Mouse (Mus musculus): ENCODE data around the gene Ccdc9b. TPM values are rescaled to one million over a fixed set of nuclear protein-coding genes. Genes with fewer than 3 reads are reported as not detected.
A peak's percentile ranks its signal among the peaks of the same experiment; 100 is the strongest.

Ccdc9b gene
- polyA plus RNA-seq, 1 experiment from 2014 or later: 2.8 TPM

DNA sequence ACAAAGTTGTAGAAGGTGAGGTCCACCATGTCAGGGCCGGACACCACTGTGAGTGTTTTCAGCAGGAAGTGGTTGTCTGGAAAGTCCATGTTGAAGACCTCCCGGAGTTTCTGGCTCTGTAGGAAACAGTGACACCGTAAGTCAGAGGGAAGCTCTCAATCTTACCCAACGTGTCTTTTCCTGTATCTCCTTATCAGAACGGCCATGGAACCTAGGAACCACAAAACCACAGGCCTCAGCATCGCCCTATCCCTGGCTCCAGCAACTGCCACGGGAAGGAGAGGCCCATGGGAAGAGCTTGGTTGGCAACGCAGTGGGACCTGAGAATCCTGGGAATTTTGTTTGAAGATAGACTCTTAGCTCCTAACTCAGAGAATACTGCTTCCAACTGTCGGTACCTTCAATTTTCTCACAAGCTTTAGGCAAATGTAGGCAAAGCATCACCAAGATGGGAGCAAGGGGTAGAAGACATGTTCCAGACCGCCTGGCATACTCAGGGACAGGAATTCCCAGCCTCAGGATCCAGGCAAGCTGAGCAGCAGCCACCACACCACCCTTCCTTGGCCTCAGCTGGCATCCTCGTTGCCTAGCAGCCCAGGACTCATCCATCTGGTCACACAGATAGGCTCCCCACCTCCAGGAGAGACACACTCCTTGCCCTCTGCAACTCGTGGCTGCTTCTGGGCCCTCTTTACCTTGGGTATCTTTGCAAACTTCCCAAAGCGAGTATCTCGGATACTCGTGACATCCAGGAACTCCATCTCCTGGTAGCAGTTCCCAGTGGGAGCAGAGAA is 38.6 kb downstream of the Ccdc9b start:
- 87% methylated on average over 15 of the region's 15 CpGs for WGBS
- ATAC-seq (ENCODE audit: low FRiP score): no peak
- Histone ChIP-seq H3K36me3 (replicated peaks) (no peaks in the 10 kb centered on the region), H3K9me3 (no peaks in the 10 kb centered on the region), H3K4me1 (peaks cover 4% of the 10 kb centered on the region), H3K4me3 (replicated peaks) (no peak overlapping the region), H3K27ac (no peak overlapping the region), H3K27me3 (peaks cover 41% of the 10 kb centered on the region), H3K9ac (no peak overlapping the region), H3K4me2 (no peak overlapping the region)

DNA sequence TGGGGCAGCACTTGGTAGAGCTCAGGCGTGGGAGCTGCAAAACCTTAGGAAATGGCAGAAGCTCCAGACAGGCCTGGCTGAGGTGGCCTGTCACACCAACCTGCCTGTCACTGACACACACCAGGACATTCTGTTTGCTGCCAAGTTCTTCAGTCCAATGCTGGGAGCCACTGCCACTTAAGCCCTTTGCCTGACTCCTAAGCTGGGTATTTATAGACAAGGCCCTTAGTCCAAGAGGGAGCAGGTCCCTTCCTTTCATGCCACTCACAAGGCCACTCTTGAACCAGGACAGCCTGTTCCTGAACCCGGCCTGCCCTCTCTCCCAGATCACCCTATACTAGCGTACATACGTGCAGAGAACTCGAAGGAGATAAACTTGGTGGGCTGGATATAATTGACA is 45.8 kb downstream of the Ccdc9b start:
- peaks cover 22% of the 10 kb centered on the region for H3K27me3 ChIP-seq
- peaks cover 7% of the 10 kb centered on the region for H3K4me1 ChIP-seq
- H3K4me2 ChIP-seq: no peak overlapping the region
- H3K4me3 ChIP-seq (replicated peaks): no peak overlapping the region
- H3K9ac ChIP-seq: no peak overlapping the region
- H3K36me3 ChIP-seq (replicated peaks): no peaks in the 10 kb centered on the region
- no peaks in the 10 kb centered on the region for H3K9me3 ChIP-seq
- H3K27ac ChIP-seq: no peak overlapping the region
- no peak for ATAC-seq (ENCODE audit: low FRiP score)
- 93% methylated on average over 5 of the region's 5 CpGs for WGBS

DNA sequence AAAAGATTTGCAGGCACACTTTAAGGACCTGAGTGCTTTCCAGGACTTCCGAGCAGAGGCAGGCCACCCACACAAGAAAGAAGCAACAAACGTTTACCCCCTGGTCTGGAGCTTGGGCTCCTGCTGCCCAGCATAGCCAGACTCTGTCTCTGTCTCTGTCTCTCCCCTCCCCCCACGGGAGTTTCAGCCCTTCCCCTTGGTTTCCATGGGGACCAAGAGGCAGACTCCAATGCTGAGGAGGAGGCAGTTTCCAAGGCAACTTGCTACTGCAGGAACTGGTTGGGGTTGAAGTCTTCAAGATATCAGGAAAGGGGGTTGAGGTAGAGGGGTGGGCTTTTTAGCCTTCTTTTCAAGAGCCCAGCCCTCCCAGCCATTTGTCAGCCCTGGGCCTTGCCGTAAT is 48.2 kb downstream of the Ccdc9b start:
- H3K4me2 ChIP-seq: peak overlapping the region; percentile 26
- peaks cover 18% of the 10 kb centered on the region for H3K4me1 ChIP-seq
- WGBS: 25% methylated on average over 4 of the region's 4 CpGs
- H3K4me3 ChIP-seq (replicated peaks): no peak overlapping the region
- H3K36me3 ChIP-seq (replicated peaks): no peaks in the 10 kb centered on the region
- H3K27ac ChIP-seq: no peak overlapping the region; the same call in 1 of the 2 replicates
- H3K9ac ChIP-seq: no peak overlapping the region
- peak; percentile 43 for ATAC-seq (ENCODE audit: low FRiP score)
- no peaks in the 10 kb centered on the region for H3K9me3 ChIP-seq
- H3K27me3 ChIP-seq: peaks cover 47% of the 10 kb centered on the region

DNA sequence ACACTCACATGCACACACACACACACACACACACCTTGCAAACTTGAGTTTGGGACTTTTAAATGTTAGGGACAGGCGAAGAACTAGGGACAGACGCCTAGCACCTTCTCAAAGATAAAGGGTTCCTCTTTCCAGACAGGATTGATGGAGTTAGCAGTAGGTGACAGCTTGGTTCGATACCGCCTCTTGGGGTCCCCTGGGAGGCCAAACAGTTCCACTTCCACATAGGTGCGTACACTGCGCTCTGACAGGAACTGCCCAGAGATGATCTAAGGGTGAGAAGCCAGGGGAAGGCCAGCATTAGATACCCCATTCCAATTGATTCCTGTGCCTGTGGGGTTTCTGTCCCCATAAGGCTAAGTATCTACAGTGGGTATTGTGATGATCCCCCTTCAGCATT is 48.8 kb downstream of the Ccdc9b start:
- Histone ChIP-seq H3K27me3 (peaks cover 53% of the 10 kb centered on the region), H3K9ac (no peak overlapping the region), H3K9me3 (no peaks in the 10 kb centered on the region), H3K4me1 (peaks cover 18% of the 10 kb centered on the region), H3K4me3 (replicated peaks) (no peak overlapping the region), H3K27ac (no peak overlapping the region), H3K4me2 (no peak overlapping the region), H3K36me3 (replicated peaks) (no peaks in the 10 kb centered on the region)
- ATAC-seq (ENCODE audit: low FRiP score): no peak
- 87% methylated on average over 6 of the region's 6 CpGs for WGBS

DNA sequence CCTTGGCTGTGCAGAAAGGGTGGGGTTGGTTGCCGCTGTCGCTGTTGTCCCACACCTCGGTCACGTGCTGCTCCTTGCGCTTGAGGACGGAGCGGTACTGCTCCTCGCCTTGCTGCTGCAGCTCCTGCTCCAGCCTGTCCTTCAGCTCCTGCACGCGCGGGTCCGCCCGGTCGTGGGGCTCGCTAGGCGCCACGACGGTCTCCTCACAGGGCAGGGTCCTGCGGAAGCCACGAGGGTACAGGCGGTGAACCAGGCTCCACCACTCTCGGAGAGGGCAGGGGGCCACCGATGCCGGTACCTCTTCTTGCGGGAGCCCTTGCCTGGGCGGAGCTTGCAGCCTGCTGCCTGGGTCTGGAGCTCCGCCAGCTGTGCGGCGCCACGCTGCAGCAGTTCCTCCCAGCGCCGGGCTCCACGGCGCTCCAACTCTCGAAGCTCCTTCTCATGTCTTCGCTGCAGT is 51.4 kb downstream of the Ccdc9b start:
- H3K4me2 ChIP-seq: peak overlapping the region; percentile 87
- H3K4me1 ChIP-seq: peaks cover 28% of the 10 kb centered on the region
- no peak overlapping the region for H3K27ac ChIP-seq
- peak; percentile 77 for ATAC-seq (ENCODE audit: low FRiP score)
- H3K9me3 ChIP-seq: no peaks in the 10 kb centered on the region
- peak overlapping the region; percentile 49 for H3K9ac ChIP-seq
- H3K36me3 ChIP-seq (replicated peaks): no peaks in the 10 kb centered on the region
- under 1% methylated on average over 36 of the region's 36 CpGs for WGBS
- peak overlapping the region; percentile 43 for H3K4me3 ChIP-seq (replicated peaks)
- peaks cover 78% of the 10 kb centered on the region for H3K27me3 ChIP-seq

- Histone ChIP-seq H3K4me1 (peaks cover 28% of the 10 kb centered on the region), H3K27me3 (peaks cover 92% of the 10 kb centered on the region), H3K9me3 (no peaks in the 10 kb centered on the region), H3K36me3 (replicated peaks) (no peaks in the 10 kb centered on the region), H3K9ac (no peak overlapping the region), H3K4me3 (replicated peaks) (no peak overlapping the region), H3K27ac (no peak overlapping the region), H3K4me2 (no peak overlapping the region)
- WGBS: 44% methylated on average over 4 of the region's 4 CpGs
- ATAC-seq (ENCODE audit: low FRiP score): no peak
These were observed 52.7 kb downstream of the Ccdc9b start for GRCm38 (mm10) chr2:118709655-118710221.

DNA sequence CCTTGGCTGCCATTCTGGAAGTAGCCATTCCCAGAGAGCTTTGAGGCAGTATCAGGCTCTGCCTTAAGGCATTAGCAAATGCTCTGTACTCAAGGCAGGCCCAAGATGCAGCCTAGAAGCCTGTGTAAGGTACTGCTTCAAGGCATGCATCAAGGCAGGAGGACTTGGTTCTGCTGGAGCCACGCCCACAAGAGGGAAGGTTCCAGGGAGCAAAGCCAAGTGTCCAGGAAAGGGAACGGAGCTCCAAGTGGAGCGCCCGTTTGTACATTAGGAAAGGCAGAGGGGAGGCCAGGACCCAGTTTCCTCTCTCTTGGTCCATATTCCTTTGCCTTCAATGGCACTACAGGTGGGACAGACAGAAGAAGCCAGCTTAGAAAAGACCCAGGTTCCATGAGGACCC is 54.0 kb downstream of the Ccdc9b start:
- ATAC-seq (ENCODE audit: low FRiP score): no peak
- peaks cover 32% of the 10 kb centered on the region for H3K4me1 ChIP-seq

DNA sequence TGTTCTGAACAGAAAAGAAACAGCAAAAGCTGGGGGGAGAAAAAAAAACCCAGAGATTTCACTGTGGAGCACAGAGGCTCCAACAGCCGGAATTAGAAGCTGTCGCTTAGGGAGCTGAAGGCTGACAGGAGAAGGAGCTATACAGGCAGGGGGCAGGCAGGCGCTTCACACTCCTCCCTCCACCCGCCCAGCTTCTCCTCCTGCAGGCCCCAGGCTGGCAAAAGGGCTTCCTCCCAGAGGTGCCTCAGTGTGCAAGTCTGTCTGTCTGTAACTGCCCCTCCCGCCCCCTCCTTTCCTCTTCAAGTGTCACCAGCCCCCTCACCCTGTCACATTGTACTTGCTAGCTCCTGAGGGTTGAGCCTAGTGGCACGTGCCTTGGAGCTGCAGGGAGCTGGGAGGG is 56.0 kb downstream of the Ccdc9b start:
- WGBS: 3% methylated on average over 6 of the region's 6 CpGs
- H3K9me3 ChIP-seq: no peaks in the 10 kb centered on the region
- H3K4me1 ChIP-seq: peaks cover 46% of the 10 kb centered on the region

More for the DNA sequence above, 54.0 kb downstream of the Ccdc9b start:
- Histone ChIP-seq H3K4me2 (no peak overlapping the region), H3K9ac (no peak overlapping the region), H3K36me3 (replicated peaks) (no peaks in the 10 kb centered on the region), H3K9me3 (no peaks in the 10 kb centered on the region), H3K27me3 (peaks cover 100% of the 10 kb centered on the region), H3K27ac (no peak overlapping the region), H3K4me3 (replicated peaks) (no peak overlapping the region)
- 76% methylated on average over 4 of the region's 4 CpGs for WGBS

More for the DNA sequence above, 56.0 kb downstream of the Ccdc9b start:
- Histone ChIP-seq H3K27ac (no peak overlapping the region), H3K36me3 (replicated peaks) (no peaks in the 10 kb centered on the region), H3K27me3 (peaks cover 100% of the 10 kb centered on the region), H3K9ac (no peak overlapping the region), H3K4me2 (no peak overlapping the region), H3K4me3 (replicated peaks) (no peak overlapping the region)
- ATAC-seq (ENCODE audit: low FRiP score): no peak

Other genes with a start within 250 kb of the Ccdc9b start
- gene Bmf, start 213.0 kb downstream of the Ccdc9b start, polyA plus RNA-seq (2016; fragmentation: Nextera tagmentation; extraction: Ambion mirVana): 2.2 and 3.0 TPM in 2 replicates
- 112 and 126 TPM in 2 replicates for gene Bub1b, start 164.4 kb downstream of the Ccdc9b start, polyA plus RNA-seq (2016; fragmentation: Nextera tagmentation; extraction: Ambion mirVana)
- gene Pak6, start 99.4 kb downstream of the Ccdc9b start, polyA plus RNA-seq (2016; fragmentation: Nextera tagmentation; extraction: Ambion mirVana): 4.4 and 6.5 TPM in 2 replicates
- gene Ankrd63, start 58.7 kb downstream of the Ccdc9b start, polyA plus RNA-seq (2016; fragmentation: Nextera tagmentation; extraction: Ambion mirVana): 0.04 and 0.08 TPM in 2 replicates
- 0.19 and 0.36 TPM in 2 replicates for gene Plcb2, start 34.2 kb downstream of the Ccdc9b start, polyA plus RNA-seq (2016; fragmentation: Nextera tagmentation; extraction: Ambion mirVana)
- 22.3 and 24.4 TPM in 2 replicates for gene Inafm2, start 16.9 kb downstream of the Ccdc9b start, polyA plus RNA-seq (2016; fragmentation: Nextera tagmentation; extraction: Ambion mirVana)
- not detected in 2 replicates for gene Phgr1, start 10.1 kb upstream of the Ccdc9b start, polyA plus RNA-seq (2016; fragmentation: Nextera tagmentation; extraction: Ambion mirVana)
- 11.5 and 14.1 TPM in 2 replicates for gene Disp2, start 17.1 kb upstream of the Ccdc9b start, polyA plus RNA-seq (2016; fragmentation: Nextera tagmentation; extraction: Ambion mirVana)
- gene Knstrn, start 51.3 kb upstream of the Ccdc9b start, polyA plus RNA-seq (2016; fragmentation: Nextera tagmentation; extraction: Ambion mirVana): 164 and 167 TPM in 2 replicates
- gene Ivd, start 99.3 kb upstream of the Ccdc9b start, polyA plus RNA-seq (2016; fragmentation: Nextera tagmentation; extraction: Ambion mirVana): 50.8 and 56.3 TPM in 2 replicates
- gene Bahd1, start 137.7 kb upstream of the Ccdc9b start, polyA plus RNA-seq (2016; fragmentation: Nextera tagmentation; extraction: Ambion mirVana): 5.5 TPM in 2 replicates
- 12.9 and 14.7 TPM in 2 replicates for gene Chst14, start 163.8 kb upstream of the Ccdc9b start, polyA plus RNA-seq (2016; fragmentation: Nextera tagmentation; extraction: Ambion mirVana)

Measured in forebrain, embryonic 12.5 days (tissue).